Mouse (Mus musculus) megakaryocyte-erythroid progenitor cell, adult 5-6 weeks (primary cell): ENCODE results near the gene Nek8. TPM values are rescaled to one million over a fixed set of nuclear protein-coding genes. Genes with fewer than 3 reads are reported as not detected.
"Not testable (repeated sequence)": the region's sequence is repeated elsewhere in the genome, so short reads cannot be mapped to it uniquely, and the experiment has no call there.

Experiments
- ATAC-seq: replicated peaks from 2 replicates; pipeline ENCODE4 v1.8.0; 2016; ENCODE audit warnings: mild to moderate bottlenecking, inconsistent platforms; ENCODE audit not compliant: severe bottlenecking, poor library complexity, low FRiP score, low TSS enrichment
- total RNA-seq, 2 experiments: library from RNA; stranded (forward) in 1 of 2; stranded (reverse) in 1 of 2; fragments of 200-1000, 215-1000 nt in 1 of 2; fragments of >200 nt in 1 of 2; fragmentation: Nextera tagmentation in 1 of 2; gene quantifications; 2 replicates each; pipeline ENCODE4 v1.2.3; 2014 to 2017

The Nek8 gene
- total RNA-seq, 2 experiments from 2014 or later, result 7.4 to 38.5 TPM

DNA sequence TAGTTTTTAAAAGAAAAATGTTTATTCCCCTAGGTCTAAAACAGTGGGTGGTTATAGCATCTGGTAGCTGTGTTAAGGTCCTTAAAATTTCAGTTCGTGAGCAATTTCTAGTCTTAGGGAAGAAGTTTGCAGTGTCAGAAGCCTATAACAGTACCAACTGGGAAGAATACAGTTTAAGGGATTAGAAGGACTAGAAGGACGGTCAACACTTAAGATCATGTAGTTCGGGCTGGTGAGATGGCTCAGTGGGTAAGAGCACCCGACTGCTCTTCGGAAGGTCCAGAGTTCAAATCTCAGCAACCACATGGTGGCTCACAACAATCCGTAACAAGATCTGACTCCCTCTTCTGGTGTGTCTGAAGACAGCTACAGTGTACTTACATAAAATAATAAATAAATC, 8.2 kb upstream of the Nek8 start:
- not testable (repeated sequence) for ATAC-seq

DNA sequence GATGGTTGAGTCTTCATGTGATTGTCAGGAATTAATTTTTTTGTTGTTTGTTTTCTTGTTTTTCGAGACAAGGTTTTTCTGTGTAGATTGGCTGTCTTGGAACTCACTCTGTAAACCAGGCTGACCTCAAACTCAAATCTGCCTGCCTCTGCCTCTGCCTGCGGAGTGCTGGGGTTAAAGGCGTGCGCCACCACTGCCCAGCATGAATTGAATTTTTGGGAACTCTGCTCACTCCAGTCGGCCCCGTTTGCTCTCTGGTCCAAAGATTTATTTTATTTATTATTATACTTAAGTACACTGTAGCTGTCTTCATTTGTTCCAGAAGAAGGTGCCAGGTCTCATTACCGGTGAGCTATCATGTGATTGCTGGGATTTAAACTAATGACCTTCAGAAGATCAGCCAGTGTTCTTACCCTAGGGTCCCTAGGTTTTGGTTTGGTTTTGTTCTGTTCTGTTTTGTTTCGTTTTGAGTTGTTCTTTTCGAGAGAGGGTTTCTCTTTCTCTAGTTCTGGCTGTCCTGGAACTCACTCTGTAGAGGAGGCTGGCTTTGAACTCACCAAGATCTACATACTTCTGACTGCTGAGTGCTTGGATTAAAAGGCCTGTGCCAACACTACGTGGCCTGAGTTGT, 7.5 kb upstream of the Nek8 start:
- no peak for ATAC-seq

DNA sequence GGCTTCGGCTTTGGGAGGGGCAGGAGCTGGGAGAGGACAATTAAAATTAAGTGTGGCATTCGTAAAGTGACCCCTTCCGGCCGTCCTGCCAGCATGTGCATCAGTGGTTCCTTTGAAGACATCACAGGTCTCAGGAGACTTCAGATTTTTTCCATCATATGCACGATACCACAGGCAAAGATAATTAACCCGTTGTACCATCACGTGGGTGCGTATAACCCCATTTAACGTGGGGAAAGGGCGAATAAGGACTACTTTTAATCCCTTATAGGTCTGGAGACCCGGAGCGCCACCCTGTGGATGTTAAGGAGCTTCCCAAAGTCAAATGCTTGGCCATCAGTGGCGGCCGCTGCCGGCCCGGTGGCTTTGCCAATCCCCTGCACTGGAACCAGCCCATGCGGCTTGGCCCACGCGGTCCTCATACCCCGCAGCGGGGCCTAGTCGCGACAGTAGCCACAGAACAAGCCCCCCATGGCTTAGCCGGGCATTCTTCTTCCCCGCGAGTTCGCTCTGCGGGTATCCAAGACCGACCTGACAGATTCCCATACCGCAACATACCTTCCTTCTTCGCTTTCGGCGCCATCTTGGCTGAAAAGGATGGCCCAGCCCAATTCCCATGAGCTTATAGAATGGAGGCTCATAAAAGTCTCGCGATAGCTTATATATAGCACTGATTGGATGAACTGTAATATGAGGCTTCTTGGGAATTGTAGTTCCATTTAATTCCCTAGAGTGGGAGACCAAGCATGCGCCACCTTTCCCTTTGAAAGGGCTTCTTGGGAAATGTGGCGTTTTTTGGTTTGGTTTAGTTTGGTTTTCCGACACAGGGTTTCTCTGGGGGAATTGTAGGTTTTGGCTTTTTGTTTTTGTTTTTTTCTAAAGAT, 6.7 kb upstream of the Nek8 start, which contains the start of gene Rpl23a:
Gene Rpl23a (minus strand): TSS at position 624 of the 884 bp plus-strand sequence.
- ATAC-seq, result peak; percentile 75

DNA sequence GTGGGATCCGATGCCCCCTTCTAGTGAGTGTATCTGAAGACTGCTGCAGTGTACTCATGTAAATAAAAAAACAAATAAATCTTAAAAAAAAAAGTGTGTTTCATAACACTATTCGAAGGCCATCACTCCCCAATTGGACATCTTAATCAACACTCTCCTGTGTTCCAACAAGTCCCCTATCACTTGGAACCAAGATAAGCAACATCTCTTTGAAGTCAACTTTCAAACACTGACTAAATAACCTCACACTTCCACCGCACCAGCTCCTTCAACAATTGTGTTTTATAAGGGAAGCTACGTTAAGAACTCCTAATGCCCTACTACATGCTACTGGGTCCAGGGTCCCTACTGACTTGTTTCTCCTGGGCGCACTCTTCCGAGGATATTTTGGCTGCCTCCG, 6.0 kb upstream of the Nek8 start:
- no peak for ATAC-seq

DNA sequence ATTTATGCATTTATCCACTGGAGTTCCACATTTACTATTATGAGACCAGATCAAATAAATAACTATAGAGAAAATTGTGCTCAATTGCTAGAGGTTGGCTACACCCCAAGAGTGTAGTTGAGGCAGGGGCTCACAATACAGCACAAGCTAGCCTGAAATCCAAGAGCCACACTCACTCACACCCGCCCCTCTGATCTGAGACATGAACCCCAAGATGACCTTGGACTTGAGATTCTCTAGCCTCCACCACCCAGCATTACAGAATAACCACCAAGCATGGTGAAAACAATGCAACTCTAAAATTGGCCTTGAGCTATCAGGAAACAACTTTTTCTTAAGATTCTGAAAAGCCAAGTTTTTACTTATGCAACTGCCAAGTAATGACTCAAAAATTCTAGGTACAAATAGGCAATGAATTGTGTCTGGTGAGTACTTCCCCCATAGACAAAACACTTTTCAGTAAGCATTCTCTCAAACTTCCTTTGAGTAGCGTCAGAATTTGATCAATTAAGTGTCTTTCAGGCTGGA, 5.4 kb upstream of the Nek8 start:
- ATAC-seq, result no peak

DNA sequence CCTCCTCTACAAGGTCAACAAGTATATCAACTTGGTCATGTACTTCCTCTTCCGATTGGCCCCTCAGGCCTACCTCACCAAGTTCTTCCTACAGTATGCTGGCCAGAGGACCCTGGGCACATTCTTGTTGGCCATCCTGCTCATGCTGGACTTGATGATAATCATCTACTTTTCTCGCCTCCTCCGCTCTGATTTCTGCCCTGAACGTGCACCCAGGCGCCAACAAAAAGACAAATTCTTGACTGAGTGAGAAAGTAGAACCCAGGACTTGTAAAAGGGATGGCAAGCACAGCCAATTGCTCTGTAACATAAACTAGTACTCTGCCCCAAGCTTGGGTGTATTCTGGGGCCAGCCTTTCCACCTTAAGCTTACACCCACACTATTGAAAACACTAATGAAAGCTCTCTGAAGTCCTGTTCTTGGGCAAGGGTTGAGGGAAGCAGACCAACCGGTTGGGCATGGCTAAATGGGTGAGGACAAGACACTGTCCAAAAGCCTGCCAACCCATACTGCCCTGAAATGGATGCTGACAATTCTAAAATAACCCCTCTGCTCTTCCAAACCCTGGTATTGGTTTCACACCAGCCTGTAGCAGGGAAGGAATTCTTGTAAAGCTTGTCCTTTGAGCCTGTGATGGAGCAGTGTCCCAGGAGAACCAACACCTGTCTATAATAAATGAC, 3.7 kb upstream of the Nek8 start:
- no peak for ATAC-seq

DNA sequence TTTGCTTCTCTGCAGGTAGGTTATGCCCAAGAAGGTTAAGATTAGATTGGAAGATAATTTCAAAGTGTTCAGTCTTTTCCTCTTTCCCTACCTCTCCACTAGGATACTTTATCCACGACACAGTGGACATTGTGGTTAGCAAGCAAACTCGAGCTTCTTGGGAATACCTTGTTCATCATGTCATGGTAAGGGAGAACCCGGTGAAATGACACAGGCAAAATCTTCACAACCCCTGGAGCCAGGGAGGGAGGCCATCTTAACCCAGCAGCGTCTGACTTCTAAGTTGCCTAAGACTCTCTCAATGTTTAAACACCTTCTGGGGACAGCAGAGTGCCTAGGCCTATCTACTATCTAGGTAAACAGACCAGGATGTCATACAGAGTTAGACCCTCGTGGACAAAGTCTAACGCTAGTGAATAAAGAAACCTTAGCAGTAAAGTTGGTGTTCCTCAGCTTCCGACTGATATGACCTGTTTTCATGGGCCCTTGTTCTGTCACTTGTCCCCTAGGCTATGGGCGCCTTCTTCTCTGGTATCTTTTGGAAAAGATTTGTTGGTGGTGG, 3.0 kb upstream of the Nek8 start:
- ATAC-seq, result no peak

DNA sequence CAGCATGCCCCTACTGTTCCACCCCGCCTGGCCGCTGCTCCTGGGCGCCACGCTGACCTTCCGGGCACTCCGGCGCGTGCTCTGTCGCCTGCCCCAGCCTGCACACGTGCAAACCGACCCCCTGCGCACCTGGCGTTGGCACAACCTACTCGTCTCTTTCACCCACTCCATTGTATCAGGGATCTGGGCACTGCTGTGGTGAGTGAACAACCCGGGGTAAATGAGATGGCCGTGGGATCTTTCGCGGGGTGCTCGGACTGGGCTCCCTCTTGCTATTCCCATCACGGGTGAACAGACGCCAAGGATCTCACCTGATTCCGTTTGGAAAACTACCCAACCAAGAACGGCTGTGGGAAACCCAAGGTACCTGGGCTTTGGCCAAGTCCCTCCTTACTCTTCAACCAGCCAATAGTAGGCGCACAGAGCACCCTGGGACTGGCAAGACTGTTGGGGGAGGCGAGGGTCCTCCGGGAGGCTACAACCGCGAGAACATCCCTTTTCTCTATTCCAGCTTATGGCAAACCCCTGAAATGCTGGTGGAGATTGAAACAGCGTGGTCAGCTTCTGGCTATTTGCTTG, 2.5 kb upstream of the Nek8 start:
- ATAC-seq, result no peak

DNA sequence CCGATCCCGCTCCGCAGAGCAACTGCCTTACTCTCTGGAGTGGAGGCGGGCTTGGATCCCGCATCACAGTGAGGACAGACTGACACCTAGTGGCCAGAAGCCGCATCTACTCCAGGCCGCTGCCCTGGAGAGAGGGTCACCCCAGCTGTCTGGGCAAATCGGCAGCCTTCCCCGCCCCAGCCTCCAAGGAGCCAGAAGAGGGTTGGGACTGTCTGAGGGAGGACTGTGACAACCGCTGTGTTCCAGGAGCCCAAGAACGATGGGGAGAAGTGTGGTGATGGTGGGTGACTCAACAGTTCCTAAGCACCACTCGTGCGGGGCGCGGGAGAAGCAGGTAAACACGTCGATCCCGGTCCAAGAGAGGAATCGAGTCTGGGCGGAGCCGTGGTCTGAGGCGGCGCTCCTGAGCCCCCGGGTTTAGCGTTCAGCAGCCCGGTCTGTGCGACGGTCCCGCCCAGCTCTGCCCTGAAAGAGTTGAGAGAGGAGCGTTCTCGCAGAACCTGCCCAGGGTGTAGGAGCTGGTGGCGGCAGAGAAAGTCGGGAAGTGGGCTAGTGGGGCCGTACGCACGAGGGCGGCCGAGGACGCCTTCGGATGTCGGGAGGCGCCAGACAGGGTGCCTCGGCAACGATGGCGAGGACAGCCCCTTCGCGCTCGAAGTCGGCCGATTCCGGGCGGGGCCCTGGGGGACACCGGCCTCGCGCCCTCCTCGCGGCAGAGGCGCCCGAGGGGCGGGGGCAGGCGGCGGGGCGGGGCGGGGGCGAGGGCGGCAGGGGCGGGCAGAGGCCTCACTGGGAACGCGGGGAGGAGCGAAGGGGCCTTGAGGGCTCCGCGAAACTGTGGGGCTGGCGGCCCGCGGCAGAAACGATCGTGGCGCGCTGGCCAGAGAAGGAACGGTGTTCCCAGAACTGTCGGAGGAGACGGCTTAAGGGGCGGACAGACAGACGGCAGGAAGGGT, 1.7 kb upstream of the Nek8 start:
- ATAC-seq, result peak; percentile 64

DNA sequence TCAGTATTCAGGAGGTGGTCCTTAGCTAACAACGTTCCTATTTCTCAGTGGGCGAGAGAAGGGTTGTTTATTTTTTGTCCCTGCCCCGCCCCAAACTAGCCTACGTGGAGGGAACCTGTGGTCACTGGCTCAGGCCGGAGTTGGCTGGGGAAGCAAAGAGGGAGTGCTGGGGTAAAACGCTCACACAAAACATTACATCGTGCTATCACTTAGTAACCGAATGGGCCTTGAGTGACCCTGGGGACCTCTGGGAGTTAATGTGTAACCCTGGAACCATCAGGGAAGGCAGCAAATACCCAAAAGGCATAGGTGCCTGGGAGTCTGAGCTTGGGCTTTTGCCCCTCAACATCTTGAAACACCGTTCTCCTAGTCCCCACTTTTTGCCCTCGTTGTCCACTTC, 962 bp upstream of the Nek8 start:
- no peak for ATAC-seq

DNA sequence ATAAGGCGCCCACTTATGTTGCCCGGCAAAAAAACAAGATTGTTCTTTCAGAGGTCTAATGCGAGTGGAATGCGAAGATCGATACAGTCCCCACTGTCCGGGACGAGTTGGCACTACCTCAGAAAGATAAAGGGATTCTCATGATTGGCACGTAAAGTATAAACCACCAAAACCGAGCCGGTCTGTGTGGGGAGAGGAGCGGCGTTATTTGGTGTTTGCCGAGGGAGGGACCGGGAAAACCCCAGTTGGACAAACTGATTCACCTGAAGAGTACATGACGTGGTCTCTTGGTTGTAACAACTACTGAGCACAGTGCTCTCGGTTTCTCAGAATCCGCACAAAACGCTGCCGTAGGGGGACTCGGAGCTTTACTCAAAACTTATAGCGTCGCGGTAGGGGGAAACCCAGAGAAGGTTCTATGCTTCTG, 443 bp upstream of the Nek8 start:
- no peak for ATAC-seq

DNA sequence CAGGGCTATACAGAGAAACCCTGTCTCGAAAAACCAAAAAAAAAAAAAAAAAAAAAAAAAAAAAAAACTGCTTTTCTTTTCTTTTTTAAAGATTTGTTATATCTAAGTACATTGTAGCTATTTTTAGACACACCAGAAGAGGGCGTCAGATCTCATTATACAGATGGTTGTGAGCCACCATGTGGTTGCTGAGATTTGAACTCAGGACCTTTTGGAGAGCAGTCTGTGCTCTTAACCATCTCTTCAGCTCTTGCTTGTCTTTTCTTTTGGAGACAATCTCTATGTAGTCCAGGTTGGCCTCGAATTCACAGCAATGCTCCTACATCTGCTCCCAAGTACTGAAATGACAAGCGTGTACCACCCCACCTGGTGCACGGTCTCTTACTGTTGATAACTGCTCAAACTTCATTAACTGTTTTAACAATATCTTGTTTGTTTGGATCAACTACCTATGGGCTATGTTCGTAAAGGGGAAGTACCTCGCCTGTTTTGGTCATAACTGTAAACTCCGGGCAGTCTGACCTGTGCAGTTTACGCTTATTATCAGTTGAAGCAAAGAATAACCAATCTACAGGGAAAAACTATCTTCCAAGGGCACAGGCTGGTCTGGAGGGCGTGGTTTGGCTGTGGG, 589 bp downstream of the Nek8 start:
- ATAC-seq, result peak; percentile 56

DNA sequence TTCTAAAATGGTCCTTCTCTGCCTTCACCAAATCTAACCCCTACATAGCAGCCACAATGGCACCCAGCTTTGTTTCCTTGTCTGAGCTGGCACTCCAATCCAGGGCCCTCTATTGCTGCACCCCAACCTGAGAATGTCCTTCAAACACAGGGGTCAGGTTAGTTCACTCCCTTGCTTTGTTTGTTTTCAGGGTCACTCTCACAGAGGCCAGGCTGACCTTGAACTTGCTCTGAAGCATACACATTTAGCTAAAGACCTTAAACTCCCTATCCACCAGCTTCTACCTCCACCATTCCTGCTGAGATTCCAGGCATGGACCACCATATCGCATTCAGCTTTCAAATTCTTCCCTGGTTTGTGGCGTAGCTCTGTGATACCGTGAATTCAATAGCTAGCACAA, 2.0 kb downstream of the Nek8 start:
- no peak for ATAC-seq

DNA sequence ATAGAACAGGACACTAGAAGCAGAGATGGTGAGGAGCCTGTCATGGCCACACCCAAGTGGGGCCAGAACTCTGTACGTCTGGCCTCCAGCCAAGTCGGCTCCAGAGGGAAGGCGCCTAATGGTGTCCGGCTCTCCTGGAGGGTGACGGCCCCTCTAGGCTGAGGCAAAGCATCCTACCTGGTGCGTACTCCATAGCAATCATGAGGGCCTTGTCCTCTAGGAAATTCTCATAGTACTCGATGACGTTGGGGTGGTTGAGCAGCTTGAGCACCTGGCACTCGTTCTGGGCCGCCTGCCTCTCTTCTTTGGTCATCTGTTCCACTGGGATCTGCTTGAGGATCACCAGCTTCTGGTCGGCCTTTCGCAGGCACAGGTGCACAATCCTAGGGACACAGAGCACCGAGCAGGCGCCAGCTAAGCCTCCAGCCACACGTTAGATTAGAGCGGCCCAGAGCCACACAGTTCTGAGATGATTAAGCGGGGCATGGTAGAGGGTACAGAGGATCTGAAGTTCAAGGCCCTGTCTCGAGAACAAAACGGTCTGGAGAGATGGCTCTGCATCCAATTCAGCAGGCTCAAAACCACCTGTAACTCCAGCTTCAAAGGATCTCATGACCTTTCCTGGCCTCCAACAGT, 3.6 kb downstream of the Nek8 start:
- ATAC-seq, result no peak

DNA sequence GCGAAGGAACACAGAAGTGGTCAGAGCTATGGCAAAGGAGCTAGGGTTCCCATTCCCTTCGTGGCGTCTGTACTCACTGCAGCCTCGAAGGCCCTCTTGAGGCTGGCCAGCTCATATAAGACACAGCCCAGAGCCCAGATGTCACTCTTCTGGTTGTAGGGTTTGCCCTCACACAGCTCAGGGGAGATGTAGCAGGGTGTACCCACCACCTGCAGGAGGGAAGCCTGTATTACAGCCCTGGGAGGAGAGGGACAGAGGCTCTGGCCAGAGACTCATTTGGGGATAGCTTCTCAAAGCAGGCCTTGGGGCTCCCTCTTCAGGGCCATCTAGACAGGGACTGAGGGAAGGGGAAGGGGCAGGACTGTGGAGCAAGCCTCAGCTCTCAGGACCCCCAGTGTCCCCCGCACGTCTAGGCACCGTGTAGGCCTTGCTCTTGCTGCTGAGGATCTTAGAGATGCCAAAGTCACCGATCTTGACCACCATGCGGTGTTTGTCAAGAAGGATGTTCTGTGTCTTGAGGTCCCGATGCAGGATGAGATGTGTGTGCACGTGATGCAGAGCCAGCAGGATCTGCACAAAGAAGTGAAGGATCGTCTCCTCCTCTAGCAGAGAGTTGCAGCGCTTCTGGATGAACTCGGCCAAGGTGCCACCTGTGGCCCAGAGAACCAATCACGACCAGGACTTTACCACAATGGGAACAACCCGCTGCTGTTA, 4.3 kb downstream of the Nek8 start:
- ATAC-seq, result no peak

DNA sequence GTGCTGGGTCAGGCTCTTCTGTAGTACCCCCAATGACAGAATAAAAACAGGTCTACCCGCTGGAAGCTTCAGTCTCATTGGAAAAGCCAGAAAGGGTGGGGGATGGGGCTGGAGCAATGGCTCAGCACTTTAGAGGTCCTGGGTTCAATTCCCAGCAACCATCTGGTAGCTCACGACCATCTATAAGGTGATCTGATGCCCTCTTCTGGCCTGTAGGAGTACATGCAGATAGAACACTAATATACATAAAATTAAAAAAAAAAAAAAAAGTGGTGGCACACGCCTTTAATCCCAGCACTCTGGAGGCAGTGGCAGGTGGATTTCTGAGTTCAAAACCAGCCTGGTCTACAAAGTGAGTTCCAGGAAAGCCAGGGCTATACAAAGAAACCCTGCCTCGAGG, 5.1 kb downstream of the Nek8 start:
- no peak for ATAC-seq

DNA sequence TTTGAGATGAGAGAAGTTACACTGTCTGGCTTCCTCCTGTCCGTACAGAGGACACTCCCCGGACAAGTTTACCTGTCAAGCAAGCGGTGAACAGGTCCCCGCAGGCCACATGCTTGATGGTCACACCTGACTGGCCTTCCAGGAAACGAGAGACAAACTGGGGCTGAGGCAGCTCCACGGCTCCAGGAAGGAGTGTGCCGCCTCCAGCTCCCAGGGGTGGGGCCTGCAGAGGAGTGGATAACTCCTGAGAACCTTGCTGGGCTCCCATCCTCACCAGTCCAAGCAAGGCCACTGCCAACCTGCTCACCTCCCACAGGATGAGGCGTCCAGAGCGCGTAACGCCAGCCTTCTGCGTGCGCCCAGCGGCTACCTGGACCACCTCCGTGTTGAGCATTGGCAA, 6.2 kb downstream of the Nek8 start:
- ATAC-seq, result no peak
